Mouse (Mus musculus) adrenal gland, adult 10 weeks (tissue): ENCODE results near the gene Olfr17. TPM values are rescaled to one million over a fixed set of nuclear protein-coding genes. Genes with fewer than 3 reads are reported as not detected.

Experiments used
- polyA plus RNA-seq: library from polyadenylated mRNA; stranded (reverse); fragments of 350-450 nt; fragmentation: Illumina TruSeq; extraction: RNeasy Lipid Tissue Mini Kit (QIAGEN cat#74804); gene quantifications from one replicate; pipeline ENCODE4 v1.2.3, GENCODE M21; 2014; ENCODE audit warnings: low read depth, low replicate concordance

Gene Olfr17
- not detected for polyA plus RNA-seq

DNA sequence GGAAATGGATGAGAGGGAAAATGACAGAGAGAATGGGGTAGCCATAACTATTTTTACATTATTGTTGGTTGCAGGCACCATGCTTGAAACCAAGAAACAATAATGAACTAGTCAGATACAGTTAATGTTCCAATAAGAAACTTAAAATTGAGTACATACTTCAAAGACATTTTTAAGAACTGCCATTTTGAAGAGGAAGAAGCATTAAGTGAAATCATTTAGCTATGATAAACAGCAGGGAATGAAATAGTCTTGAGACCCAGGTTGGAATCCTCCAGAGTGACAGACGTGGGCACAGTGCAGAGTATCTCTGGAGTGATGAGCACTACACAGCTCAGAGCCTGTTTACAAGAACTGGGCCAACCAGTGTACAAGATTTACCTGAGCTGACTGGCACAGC lies at the start of gene Olfr17:
TSS of gene Olfr17 (plus strand) at position 301 of the 400 bp plus-strand sequence.

DNA sequence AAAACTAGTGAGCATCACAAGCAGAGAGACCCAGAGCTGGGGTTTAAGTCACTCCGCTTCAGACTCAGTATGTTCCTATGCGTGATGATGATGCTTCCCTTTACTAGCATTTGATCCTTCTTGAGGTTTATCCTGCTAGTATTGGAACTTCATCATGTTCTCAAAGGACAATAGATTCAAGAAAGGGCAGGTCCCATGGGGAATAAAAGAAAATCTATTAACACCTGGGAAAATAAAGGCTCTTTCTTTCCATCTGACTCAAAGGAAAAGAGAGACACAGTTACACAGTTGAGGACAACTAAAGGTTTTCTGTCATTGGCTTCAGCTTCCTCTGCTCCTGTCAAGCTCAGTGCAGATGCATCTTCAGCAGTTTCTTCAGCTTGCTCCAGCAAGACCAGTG lies 22.3 kb upstream of the Olfr17 start, which contains the start of gene Olfr714:
TSS of gene Olfr714 (plus strand) at position 301 of the 400 bp plus-strand sequence.

DNA sequence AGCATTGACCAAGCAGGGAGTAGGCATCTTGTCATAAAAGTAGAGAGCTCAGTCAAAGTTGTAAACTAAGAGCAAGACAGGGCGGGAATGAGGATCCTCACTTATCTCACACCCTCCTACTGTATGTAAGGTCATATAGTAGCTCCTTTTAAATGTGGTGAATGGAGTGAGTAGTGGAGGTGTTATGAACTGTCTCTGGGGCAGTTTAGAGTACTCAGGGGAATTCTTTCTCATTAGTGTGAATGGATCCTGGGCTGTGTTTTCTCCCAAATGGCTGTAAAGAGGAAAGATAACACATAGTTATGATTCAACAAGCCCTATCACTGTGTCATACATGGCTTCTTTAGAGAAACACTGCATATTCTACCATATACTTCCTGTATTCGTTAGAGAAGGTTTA lies 17.2 kb downstream of the Olfr17 start, which contains the start of gene Olfr715b:
TSS of gene Olfr715b (minus strand) at position 101 of the 400 bp plus-strand sequence.

DNA sequence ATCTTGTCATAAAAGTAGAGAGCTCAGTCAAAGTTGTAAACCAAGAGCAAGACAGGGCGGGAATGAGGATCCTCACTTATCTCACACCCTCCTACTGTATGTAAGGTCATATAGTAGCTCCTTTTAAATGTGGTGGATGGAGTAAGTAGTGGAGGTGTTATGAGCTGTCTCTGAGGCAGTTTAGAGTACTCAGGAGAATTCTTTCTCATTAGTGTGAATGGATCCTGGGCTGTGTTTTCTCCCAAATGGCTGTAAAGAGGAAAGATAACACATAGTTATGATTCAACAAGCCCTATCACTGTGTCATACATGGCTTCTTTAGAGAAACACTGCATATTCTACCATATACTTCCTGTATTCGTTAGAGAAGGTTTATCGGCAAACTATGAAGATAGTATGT lies 38.0 kb downstream of the Olfr17 start, which contains the start of gene Olfr715:
TSS of gene Olfr715 (minus strand) at position 101 of the 400 bp plus-strand sequence.

DNA sequence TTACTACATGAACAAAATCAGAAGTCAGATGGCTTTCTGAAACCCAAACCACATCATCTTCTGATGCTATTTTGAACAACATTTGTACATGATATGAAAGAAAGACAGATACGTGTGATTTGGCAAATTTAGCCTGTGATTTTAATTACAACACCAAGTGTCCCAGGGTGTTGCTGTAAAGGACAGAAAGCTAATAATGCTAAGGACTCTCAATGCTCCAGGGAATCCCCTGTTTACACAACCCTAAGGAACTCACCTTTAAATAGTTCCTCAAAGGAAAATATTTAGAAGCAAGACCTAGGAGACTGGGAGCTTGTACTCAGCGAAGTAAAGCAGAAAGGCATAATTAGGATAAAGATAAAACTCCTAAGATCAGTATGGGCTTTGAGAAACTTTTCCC lies 45.0 kb downstream of the Olfr17 start, which contains the start of gene Olfr716:
TSS of gene Olfr716 (plus strand) at position 301 of the 400 bp plus-strand sequence.

Other genes with a start within 250 kb of the Olfr17 start
- not detected for gene Olfr703, start 249.9 kb upstream of the Olfr17 start, polyA plus RNA-seq
- gene Olfr704, start 230.0 kb upstream of the Olfr17 start, polyA plus RNA-seq: not detected
- not detected for gene Olfr705, start 216.3 kb upstream of the Olfr17 start, polyA plus RNA-seq
- gene Olfr706, start 205.1 kb upstream of the Olfr17 start, polyA plus RNA-seq: not detected
- not detected for gene Olfr707, start 192.0 kb upstream of the Olfr17 start, polyA plus RNA-seq
- gene Olfr1532-ps1, start 185.2 kb upstream of the Olfr17 start, polyA plus RNA-seq: not detected
- gene Olfr709-ps1, start 161.0 kb upstream of the Olfr17 start, polyA plus RNA-seq: not detected
- gene Olfr710, start 144.9 kb upstream of the Olfr17 start, polyA plus RNA-seq: not detected
- not detected for gene Olfr6, start 129.3 kb upstream of the Olfr17 start, polyA plus RNA-seq
- not detected for gene Olfr711, start 117.8 kb upstream of the Olfr17 start, polyA plus RNA-seq
- gene Olfr2, start 87.1 kb upstream of the Olfr17 start, polyA plus RNA-seq: not detected
- gene Olfr713, start 62.0 kb upstream of the Olfr17 start, polyA plus RNA-seq: not detected
- not detected for gene Olfr714, start 22.2 kb upstream of the Olfr17 start, polyA plus RNA-seq
- gene Olfr715b, start 17.1 kb downstream of the Olfr17 start, polyA plus RNA-seq: not detected
- gene Olfr715, start 37.9 kb downstream of the Olfr17 start, polyA plus RNA-seq: not detected
- gene Olfr716, start 45.1 kb downstream of the Olfr17 start, polyA plus RNA-seq: not detected
- not detected for gene Nlrp14, start 73.8 kb downstream of the Olfr17 start, polyA plus RNA-seq
- gene Rbmxl2, start 116.2 kb downstream of the Olfr17 start, polyA plus RNA-seq: not detected